Mouse (Mus musculus) liver, embryonic 14.5 days (tissue): ENCODE measurements around the gene Zfp706.

Source experiments
- CTCF ChIP-seq: IDR thresholded peaks from 2 replicates; pipeline ENCODE4 v1.5.1; 2016; ENCODE audit warnings: antibody characterized with exemption, low read depth, control low read depth
- EP300 ChIP-seq: IDR thresholded peaks from 2 replicates; pipeline ENCODE4 v1.6.1; 2016; ENCODE audit warnings: antibody characterized with exemption, low read depth

DNA sequence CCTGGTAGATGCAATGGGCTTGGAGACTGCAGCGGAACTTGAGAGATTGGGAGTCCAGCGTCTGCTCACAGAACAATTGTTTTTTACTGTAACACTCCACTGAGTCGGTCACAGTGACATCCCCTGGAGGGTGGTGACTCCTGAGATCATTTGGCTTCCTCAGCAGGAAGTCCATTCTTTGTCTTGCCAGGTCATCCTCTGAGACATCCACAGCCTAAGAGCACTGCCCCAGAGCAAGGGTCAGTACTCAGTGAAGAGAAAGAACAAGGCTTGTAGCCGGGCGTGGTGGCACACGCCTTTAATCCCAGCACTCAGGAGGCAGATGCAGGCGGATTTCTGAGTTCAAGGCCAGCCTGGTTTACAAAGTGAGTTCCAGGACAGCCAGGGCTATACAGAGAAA, 38.6 kb upstream of the Zfp706 start:
- TF ChIP-seq CTCF (no peak), EP300 (no peak)
